Mouse (Mus musculus): ENCODE data around the gene Dnaaf3.

Gene Dnaaf3

GRCm38 (mm10) chr7:4522292-4522691 is 10.0 kb downstream of the Dnaaf3 start:
- no peak for DNase-seq (ENCODE audit: low spot score in 2 of 2)

- DNase-seq (ENCODE audit: low spot score in 2 of 2), result no peak
These were observed 10.8 kb downstream of the Dnaaf3 start for GRCm38 (mm10) chr7:4521231-4522003.

- DNase-seq (ENCODE audit: low spot score in 2 of 2), result no peak
These were observed 13.8 kb downstream of the Dnaaf3 start for GRCm38 (mm10) chr7:4518487-4518886.

GRCm38 (mm10) chr7:4516332-4517050 is 15.8 kb downstream of the Dnaaf3 start, which contains the start of gene Tnnt1:
TSS of gene Tnnt1 (minus strand) at chr7:4516382.
- DNase-seq (ENCODE audit: low spot score in 2 of 2), result no peak

GRCm38 (mm10) chr7:4515853-4516252 is 16.4 kb downstream of the Dnaaf3 start:
- DNase-seq (ENCODE audit: low spot score in 2 of 2), result no peak

- DNase-seq (ENCODE audit: low spot score in 2 of 2), result no peak
These were observed 18.2 kb downstream of the Dnaaf3 start for GRCm38 (mm10) chr7:4513829-4514712.

GRCm38 (mm10) chr7:4513236-4513635 is 19.0 kb downstream of the Dnaaf3 start:
- peak in 1 of 2 experiments; percentile 73 for DNase-seq (ENCODE audit: low spot score in 2 of 2)

- DNase-seq (ENCODE audit: low spot score in 2 of 2), result no peak
These were observed 20.6 kb downstream of the Dnaaf3 start for GRCm38 (mm10) chr7:4511489-4512224.

GRCm38 (mm10) chr7:4509863-4510608 is 22.2 kb downstream of the Dnaaf3 start:
- peak; percentile 66 to 81 for DNase-seq (ENCODE audit: low spot score in 2 of 2)

- DNase-seq (ENCODE audit: low spot score in 2 of 2), result no peak
These were observed 23.5 kb downstream of the Dnaaf3 start for GRCm38 (mm10) chr7:4508739-4509116.

- DNase-seq (ENCODE audit: low spot score in 2 of 2), result no peak
These were observed 24.1 kb downstream of the Dnaaf3 start for GRCm38 (mm10) chr7:4508062-4508738.

GRCm38 (mm10) chr7:4507220-4507619 is 25.0 kb downstream of the Dnaaf3 start:
- no peak for DNase-seq (ENCODE audit: low spot score in 2 of 2)

GRCm38 (mm10) chr7:4504646-4505435 is 27.4 kb downstream of the Dnaaf3 start:
- DNase-seq (ENCODE audit: low spot score in 2 of 2), result no peak

GRCm38 (mm10) chr7:4503858-4504257 is 28.4 kb downstream of the Dnaaf3 start:
- DNase-seq (ENCODE audit: low spot score in 2 of 2), result no peak

- no peak for DNase-seq (ENCODE audit: low spot score in 2 of 2)
These were observed 29.2 kb downstream of the Dnaaf3 start for GRCm38 (mm10) chr7:4503100-4503499.

GRCm38 (mm10) chr7:4502421-4503090 is 29.7 kb downstream of the Dnaaf3 start:
- DNase-seq (ENCODE audit: low spot score in 2 of 2), result no peak

- DNase-seq (ENCODE audit: low spot score in 2 of 2), result peak; percentile 95 to 96
These were observed 30.5 kb downstream of the Dnaaf3 start, which contains the start of gene Ppp1r12c for GRCm38 (mm10) chr7:4501558-4502397. TSS of gene Ppp1r12c (minus strand) at chr7:4501680.
